Mouse (Mus musculus) small intestine, adult 2 months (tissue): ENCODE data around the gene Ptprk.

Experiments
- CTCF ChIP-seq: fragments of 200-500 bp; IDR thresholded peaks from 2 replicates; pipeline ENCODE4 v1.5.1; 2012; ENCODE audit warnings: low read depth, mild to moderate bottlenecking, control low read depth, inconsistent platforms, low read length, moderate library complexity, mixed read lengths; ENCODE audit not compliant: insufficient replicate concordance, insufficient read length; ENCODE audit errors: extremely low read depth
- POLR2A ChIP-seq: fragments of 200-500 bp; IDR thresholded peaks from 2 replicates; pipeline ENCODE4 v1.6.1; 2012; ENCODE audit warnings: low read depth, mild to moderate bottlenecking, control low read depth, inconsistent platforms, low read length, moderate library complexity

- TF ChIP-seq CTCF, result no peak
- no peak for TF ChIP-seq POLR2A
Measured at GRCm38 (mm10) chr10:28579596-28579995, 505.0 kb downstream of the Ptprk start.
